Mouse (Mus musculus): Measurements from ENCODE around the gene Hspa1b.

DNA sequence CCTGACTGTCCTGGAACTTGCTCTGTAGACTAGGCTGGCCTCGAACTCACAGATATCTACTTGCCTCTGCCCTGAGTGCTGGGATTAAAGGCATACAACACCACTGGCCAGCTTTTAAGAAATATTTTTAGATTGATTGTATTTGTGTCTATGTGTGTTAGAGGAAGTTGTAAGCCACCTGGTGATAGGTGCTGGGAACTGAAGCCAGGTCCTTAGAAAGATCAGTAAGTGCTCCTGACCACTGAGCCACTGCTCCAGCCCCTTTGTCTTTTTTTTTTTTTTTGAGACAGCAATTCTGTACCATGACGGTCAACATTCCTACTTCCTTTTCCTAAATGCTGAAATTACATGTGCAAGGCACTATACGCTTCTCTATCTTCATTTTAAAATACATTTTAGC lies 5.8 kb downstream of the Hspa1b start:
- no peak for TF ChIP-seq CTCF (IDR thresholded peaks at IDR 0.05; ENCODE audit: borderline replicate concordance, insufficient read depth, low read length)
- no peak for TF ChIP-seq POLR2A (IDR thresholded peaks at IDR 0.05; ENCODE audit: low read depth, low read length)

Measured in embryonic fibroblast, embryonic 13.5 days (primary cell).